In the genomic region with DNA sequence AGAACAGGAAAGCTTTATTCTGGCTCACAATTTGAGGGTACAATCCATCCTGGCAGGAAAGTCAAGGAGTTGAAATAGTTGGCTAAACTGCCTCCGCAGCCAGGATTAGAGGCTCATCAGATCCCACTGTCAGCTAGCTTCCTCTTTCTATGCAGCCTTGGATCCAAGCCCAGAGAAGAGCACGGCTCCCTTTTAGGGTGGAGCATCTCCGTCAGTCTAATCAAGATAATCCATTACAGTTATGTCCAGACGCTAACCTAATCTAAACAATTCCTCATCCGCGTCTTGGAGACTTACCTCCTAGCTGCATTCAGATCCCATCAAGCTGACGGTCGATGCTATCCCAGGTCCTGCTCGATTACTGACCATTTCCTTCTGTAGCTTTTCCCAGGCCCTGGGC, we compare ENCODE assay signal across 25 mouse cellular contexts. TPM values are rescaled to one million over a fixed set of nuclear protein-coding genes. Genes with fewer than 3 reads are reported as not detected.
DNase-seq lines count a peak whose midpoint lies in the region; ATAC-seq and TF ChIP-seq lines count a peak whose summit lies in the region.
"Had no signal": no experiment of that assay in that cellular context is flagged by ENCODE, and none has a peak within 500 bp of the region (broad histone marks: within the 10 kb centered on the region; RNA-seq: fewer than 3 reads in every experiment).

No protein-coding gene starts in this region.

- ATAC-seq in common myeloid progenitor, adult 5-6 weeks (replicated peaks; ENCODE audit: low read depth, poor library complexity, severe bottlenecking), result 0 out of 2 replicates have a peak, but pooled peaks have one; percentile 45
- ATAC-seq: CD4-positive, CD25-positive, alpha-beta regulatory T cell, adult 4 months; forebrain, embryonic 15.5 days; hindbrain, embryonic 16.5 days; intestine, embryonic 15.5 days; midbrain, embryonic 13.5 days had no signal

- H3K4me1 ChIP-seq in MEL (ENCODE audit: control insufficient read depth in 1 of 2, insufficient read depth in 2 of 2, low read length in 2 of 2), result peaks cover 7 to 28% of the 10 kb centered on the region in 2 experiments
- H3K4me1 ChIP-seq in forebrain, embryonic 10.5 days, result no peaks in the 10 kb centered on the region
- H3K4me1 ChIP-seq: embryonic facial prominence, embryonic 15.5 days; forebrain, embryonic 15.5 days; heart, embryonic 10.5 days; hindbrain, embryonic 10.5 days; megakaryocyte, embryonic 14.5 days; midbrain, embryonic 13.5 days had no signal

- DNase-seq in cerebellum, postnatal 10 days, result peak; percentile 52 to 55
- DNase-seq in cerebellum, postnatal 4 days (ENCODE audit: low spot score in 2 of 2), result no peak
- DNase-seq in MEL (ENCODE audit: low read depth, low spot score), result peak; percentile 93
- peak; percentile 43 for DNase-seq in lung, postnatal 25 days (ENCODE audit: low spot score)
- DNase-seq in forebrain, embryonic 10.5 days (ENCODE audit: extremely low spot score, low spot score), result no peak
- DNase-seq in layer of hippocampus, adult 9-10 months (ENCODE audit: low spot score), result no peak
- DNase-seq: adrenal gland, postnatal 10 days; cerebellum, adult 9-11 months; embryo, embryonic 11 days; layer of hippocampus, adult 9-11 months; thymus, postnatal 14 days had no signal

- H3K27ac ChIP-seq in MEL (ENCODE audit: control insufficient read depth, low read depth, low read length), result no peak overlapping the region
- no peak overlapping the region for H3K27ac ChIP-seq in forebrain, embryonic 10.5 days
- H3K27ac ChIP-seq: embryonic facial prominence, embryonic 15.5 days; forebrain, embryonic 15.5 days; heart, embryonic 10.5 days; hindbrain, embryonic 10.5 days; intestine, embryonic 15.5 days; kidney, embryonic 15.5 days; midbrain, embryonic 13.5 days had no signal

- no peak for TF ChIP-seq RAD21 in MEL (IDR thresholded peaks at IDR 0.05; ENCODE audit: low read depth, low read length)

- peaks cover 0 to 6% of the 10 kb centered on the region in 2 experiments; a peak in 2 of 4 replicates for H3K27me3 ChIP-seq in MEL (ENCODE audit: control insufficient read depth in 1 of 2, insufficient read depth in 2 of 2, low read length in 2 of 2)
- peaks cover 34% of the 10 kb centered on the region for H3K27me3 ChIP-seq in forebrain, embryonic 10.5 days (ENCODE audit: poor library complexity, severe bottlenecking)
- H3K27me3 ChIP-seq: intestine, embryonic 15.5 days had no signal

- no peaks in the 10 kb centered on the region for H3K79me2 ChIP-seq in MEL (ENCODE audit: control insufficient read depth, insufficient read depth, low read length, poor library complexity)

- TF ChIP-seq CTCF in MEL (IDR thresholded peaks at IDR 0.05 in 2 of 3, conservative IDR thresholded peaks at IDR 0.05 in 1 of 3; ENCODE audit: control insufficient read depth in 1 of 3, insufficient read depth in 1 of 3, low read depth in 2 of 3, low read length in 3 of 3, poor library complexity in 1 of 3, severe bottlenecking in 1 of 3), result no peak

- no peak overlapping the region for H3K4me3 ChIP-seq in MEL (ENCODE audit: control insufficient read depth in 1 of 2, insufficient read depth in 1 of 2, low read depth in 2 of 2, low read length in 2 of 2)
- no peak overlapping the region for H3K4me3 ChIP-seq in forebrain, embryonic 10.5 days
- H3K4me3 ChIP-seq: embryonic facial prominence, embryonic 15.5 days; forebrain, embryonic 15.5 days; heart, embryonic 10.5 days; hindbrain, embryonic 10.5 days; intestine, embryonic 15.5 days; kidney, embryonic 15.5 days; megakaryocyte, embryonic 14.5 days; midbrain, embryonic 13.5 days had no signal

- H3K36me3 ChIP-seq in MEL (ENCODE audit: control insufficient read depth in 1 of 2, insufficient read depth in 2 of 2, low read length in 2 of 2), result peaks cover 0 to 11% of the 10 kb centered on the region in 2 experiments; a peak in 2 of 4 replicates
- no peaks in the 10 kb centered on the region for H3K36me3 ChIP-seq in forebrain, embryonic 10.5 days (replicated peaks)
- H3K36me3 ChIP-seq: embryonic facial prominence, embryonic 15.5 days; forebrain, embryonic 15.5 days; heart, embryonic 10.5 days; hindbrain, embryonic 10.5 days; intestine, embryonic 15.5 days; kidney, embryonic 15.5 days; midbrain, embryonic 13.5 days had no signal

- peak; percentile 76 to 81; a peak in 3 of 4 replicates for TF ChIP-seq EP300 in MEL (IDR thresholded peaks at IDR 0.05; ENCODE audit: low read depth in 1 of 2, low read length in 2 of 2)

- no peaks in the 10 kb centered on the region for H3K9me3 ChIP-seq in MEL (replicated peaks; ENCODE audit: insufficient read depth, low read length)
- H3K9me3 ChIP-seq in forebrain, embryonic 10.5 days, result no peaks in the 10 kb centered on the region
- H3K9me3 ChIP-seq: embryonic facial prominence, embryonic 15.5 days; forebrain, embryonic 15.5 days; heart, embryonic 10.5 days; hindbrain, embryonic 10.5 days; intestine, embryonic 15.5 days; kidney, embryonic 15.5 days; midbrain, embryonic 13.5 days had no signal

- no peak overlapping the region for H3K9ac ChIP-seq in MEL (ENCODE audit: control insufficient read depth, low read depth, low read length, poor library complexity, severe bottlenecking)
- H3K9ac ChIP-seq: embryonic facial prominence, embryonic 15.5 days; forebrain, embryonic 15.5 days; intestine, embryonic 15.5 days; kidney, embryonic 15.5 days; midbrain, embryonic 13.5 days had no signal

- 0 out of 4 replicates have a peak, but pooled peaks of 1 of the 2 experiments have one; percentile 27 for TF ChIP-seq POLR2A in MEL (IDR thresholded peaks at IDR 0.05; ENCODE audit: control insufficient read depth in 1 of 2, insufficient read depth in 1 of 2, low read depth in 1 of 2, low read length in 2 of 2, poor library complexity in 1 of 2)

- WGBS in forebrain, embryonic 10.5 days, result 87% methylated on average over 9 of the region's 9 CpGs

TF ChIP-seq in MEL, 35 proteins besides CTCF, POLR2A, EP300 and RAD21:
- TF ChIP-seq SMC3 (IDR thresholded peaks at IDR 0.05; ENCODE audit: low read depth, low read length) (no peak), ELF1 (IDR thresholded peaks at IDR 0.05; ENCODE audit: low read depth, low read length) (0 out of 2 replicates have a peak, but pooled peaks have one; percentile 26), RCOR1 (IDR thresholded peaks at IDR 0.05; ENCODE audit: low read depth, low read length) (peak; percentile 83), TAL1 (IDR thresholded peaks at IDR 0.05; ENCODE audit: low read length) (no peak), CHD1 (IDR thresholded peaks at IDR 0.05; ENCODE audit: low read depth, low read length) (no peak), UBTF (IDR thresholded peaks at IDR 0.05; ENCODE audit: borderline replicate concordance, insufficient read depth, low read depth, low read length) (no peak), ETS1 (IDR thresholded peaks at IDR 0.05; ENCODE audit: low read depth, low read length) (peak; percentile 50; the same call in 1 of the 2 replicates), SIN3A (IDR thresholded peaks at IDR 0.05; ENCODE audit: low read length) (peak; percentile 60; the same call in 1 of the 2 replicates), GATA1 (IDR thresholded peaks at IDR 0.05; ENCODE audit: low read depth, low read length) (peak; percentile 87), MXI1 (IDR thresholded peaks at IDR 0.05; ENCODE audit: low read depth, low read length) (no peak), TBP (IDR thresholded peaks at IDR 0.05; ENCODE audit: low read depth, low read length) (peak; percentile 70)
TF ChIP-seq in MEL: peak in this region for 6.

RNA-seq across cellular contexts. Expression of gene Fa2h, which starts 7.7 kb away (rescaled TPM):
- not detected in 2 replicates for total RNA-seq in MEL (2012; rRNA removed)
- not detected for polyA plus RNA-seq in MEL (2012; ENCODE audit: insufficient read depth in 1 of 2, insufficient read length in 2 of 2, low read depth in 1 of 2, low replicate concordance in 2 of 2, missing spikeins in 1 of 2)
- not detected in 2 replicates for total RNA-seq in common myeloid progenitor, adult 5-6 weeks (2017)
- not detected in 2 replicates for polyA plus RNA-seq in forebrain, embryonic 10.5 days (2016; fragmentation: Nextera tagmentation; extraction: Ambion mirVana)
- total RNA-seq: monocyte, adult 5-6 weeks; neutrophil, adult 5-6 weeks had no signal
- polyA plus RNA-seq: CD4-positive, CD25-positive, alpha-beta regulatory T cell, adult 4 months; forebrain, embryonic 15.5 days; heart, embryonic 10.5 days; limb, embryonic 11.5 days had no signal

RNA-seq across cellular contexts. Expression of gene Mlkl, which starts 47.9 kb away (rescaled TPM):
- total RNA-seq in MEL (2012; rRNA removed), result 9.3 and 12.1 TPM in 2 replicates
- polyA plus RNA-seq in MEL (2012; ENCODE audit: insufficient read depth in 1 of 2, insufficient read length in 2 of 2, low read depth in 1 of 2, low replicate concordance in 2 of 2, missing spikeins in 1 of 2), result 10 to 100 TPM in 1 of 2 experiments, not detected in 1; 20.1 TPM
- total RNA-seq in common myeloid progenitor, adult 5-6 weeks (2017), result 54.8 and 65.4 TPM in 2 replicates
- 0.26 and 0.42 TPM in 2 replicates for polyA plus RNA-seq in forebrain, embryonic 10.5 days (2016; fragmentation: Nextera tagmentation; extraction: Ambion mirVana)

Comparison
In these comparisons a context has a peak if more than half of its experiments do, and no peak if none do; other contexts are left out.
1. DNase-seq: peak in cerebellum, postnatal 10 days (2 of 2), MEL (single experiment) and lung, postnatal 25 days (single experiment); none in cerebellum, postnatal 4 days (0 of 2), forebrain, embryonic 10.5 days (single experiment) and layer of hippocampus, adult 9-10 months (single experiment).